Mouse (Mus musculus) ovary, postnatal 10 days (tissue): Measurements from ENCODE around the gene Cdk1.
A peak's percentile ranks its signal among the peaks of the same experiment; 100 is the strongest.

Source experiments
- DNase-seq: peaks from one replicate; pipeline ENCODE4 v3.0.0; 2022; ENCODE audit warnings: low spot score

Gene Cdk1

GRCm38 (mm10) chr10:69342328-69342727 lies 10.4 kb downstream of the Cdk1 start:
- no peak for DNase-seq

DNA sequence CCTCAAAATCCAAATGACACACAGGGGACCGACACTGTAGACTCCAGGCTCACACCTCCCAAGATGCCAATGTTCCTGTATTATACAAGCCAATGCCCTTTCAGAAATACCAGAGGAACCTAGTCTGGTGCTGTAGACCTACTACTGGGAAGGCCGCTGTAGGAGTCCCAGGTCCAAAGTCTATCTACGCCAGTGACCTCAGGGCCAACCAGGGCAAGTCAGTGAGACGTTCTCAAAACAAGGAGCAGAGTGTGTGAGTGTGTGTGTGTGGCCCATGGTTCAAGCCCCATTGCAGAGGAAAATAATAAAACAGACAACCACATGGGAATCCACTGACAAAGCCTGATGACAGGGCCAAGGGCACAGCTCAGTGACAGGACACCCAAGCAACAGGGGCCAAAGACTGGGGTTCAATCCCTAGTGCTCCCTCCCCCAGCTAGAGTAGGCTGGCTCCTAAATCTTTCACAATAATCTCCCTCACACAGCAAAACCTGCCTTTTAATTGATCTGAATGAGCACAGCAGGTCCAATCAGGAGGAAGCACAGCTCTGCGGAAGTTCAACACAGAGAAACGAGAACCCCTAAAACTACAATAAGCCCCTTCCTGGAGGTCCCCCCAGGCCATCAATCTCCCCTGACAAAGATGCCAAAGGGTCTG lies 11.0 kb downstream of the Cdk1 start:
- no peak for DNase-seq

GRCm38 (mm10) chr10:69340001-69340400 lies 12.7 kb downstream of the Cdk1 start:
- no peak for DNase-seq

DNA sequence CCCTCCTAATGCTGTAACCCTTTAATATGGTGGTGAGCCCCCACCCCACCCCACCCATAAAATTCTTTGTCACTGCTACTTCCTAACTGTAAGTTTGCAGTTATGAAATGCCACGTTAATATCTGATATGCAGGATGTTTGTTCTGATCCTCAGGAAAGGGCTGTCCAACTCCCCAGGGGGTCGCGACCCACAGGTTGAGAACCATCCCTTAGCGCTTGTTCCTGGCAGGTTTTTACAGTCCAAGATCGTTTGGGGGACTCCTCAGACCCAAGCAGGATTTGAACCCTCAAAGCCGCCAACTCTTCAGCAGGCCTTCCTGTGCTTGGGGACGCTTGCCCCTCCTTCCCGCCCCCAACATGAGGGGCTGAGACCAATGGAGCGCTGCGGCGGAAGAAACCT lies 16.5 kb downstream of the Cdk1 start:
- no peak for DNase-seq

GRCm38 (mm10) chr10:69335611-69336010 lies 17.1 kb downstream of the Cdk1 start:
- DNase-seq, result no peak

DNA sequence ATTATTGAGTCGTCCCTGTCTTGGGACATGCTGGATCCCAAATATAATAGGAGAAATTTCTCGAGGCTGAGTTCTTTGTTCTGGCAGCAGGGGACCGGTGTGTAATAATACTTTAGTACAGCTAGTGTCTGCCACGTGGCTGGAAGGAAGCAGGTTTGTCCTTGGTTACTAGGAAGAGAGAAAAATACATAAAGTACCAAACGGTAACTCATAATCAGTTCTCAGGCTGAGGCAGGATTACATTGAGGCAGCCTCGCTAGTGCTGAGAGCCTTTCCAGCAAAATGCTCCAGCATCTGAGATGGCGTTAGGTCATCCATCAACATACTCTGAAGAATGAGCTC lies 17.6 kb downstream of the Cdk1 start:
- DNase-seq, result no peak

- no peak for DNase-seq
Observed at GRCm38 (mm10) chr10:69334271-69335194, 18.2 kb downstream of the Cdk1 start.

GRCm38 (mm10) chr10:69333212-69333611 lies 19.5 kb downstream of the Cdk1 start:
- DNase-seq, result no peak

- DNase-seq, result no peak
Observed at GRCm38 (mm10) chr10:69331231-69331630, 21.5 kb downstream of the Cdk1 start.

- DNase-seq, result no peak
Observed at GRCm38 (mm10) chr10:69328656-69329046, 24.1 kb downstream of the Cdk1 start.

- no peak for DNase-seq
Observed at GRCm38 (mm10) chr10:69328029-69328655, 24.6 kb downstream of the Cdk1 start.

GRCm38 (mm10) chr10:69327362-69327761 lies 25.4 kb downstream of the Cdk1 start:
- DNase-seq, result no peak

GRCm38 (mm10) chr10:69326433-69326832 lies 26.3 kb downstream of the Cdk1 start:
- DNase-seq, result no peak

DNA sequence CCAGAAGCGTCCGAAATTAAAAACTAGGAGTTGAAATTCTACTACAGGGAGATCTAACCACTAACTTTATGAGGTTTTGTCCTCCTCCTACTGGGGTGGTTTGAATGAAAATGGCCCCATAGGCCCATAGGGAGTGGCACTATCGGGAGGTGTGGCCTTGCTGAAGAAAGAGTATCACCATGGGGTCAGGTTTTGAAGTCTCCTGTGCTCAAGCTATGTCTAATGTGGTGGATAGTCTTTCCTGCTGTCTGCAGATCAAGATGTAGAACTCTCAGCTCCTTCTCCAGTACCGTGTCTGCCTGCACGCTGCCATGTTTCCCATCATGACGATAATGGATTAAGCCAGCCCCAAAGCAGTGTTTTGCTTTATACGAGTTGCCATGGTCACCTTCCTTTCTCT lies 27.9 kb downstream of the Cdk1 start:
- no peak for DNase-seq

DNA sequence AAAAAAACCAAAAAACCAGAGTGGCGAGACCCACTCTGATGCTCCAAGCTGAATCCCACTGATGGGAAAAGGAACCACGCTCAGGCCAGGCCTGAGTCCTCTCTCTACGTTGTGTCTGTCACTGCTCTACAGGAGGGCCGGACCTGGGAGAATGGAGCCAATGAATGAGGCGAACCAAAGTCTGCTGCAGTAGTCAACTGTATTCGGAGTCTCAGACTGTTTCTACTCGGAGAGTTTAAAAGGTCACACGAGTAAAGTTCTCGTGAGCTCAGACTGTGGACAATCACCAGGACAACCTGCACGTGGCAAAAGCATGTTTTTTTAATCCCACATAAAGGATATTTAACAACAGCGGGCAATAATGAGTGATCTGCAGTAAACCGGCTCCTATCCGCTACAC lies 28.8 kb downstream of the Cdk1 start:
- DNase-seq, result no peak

DNA sequence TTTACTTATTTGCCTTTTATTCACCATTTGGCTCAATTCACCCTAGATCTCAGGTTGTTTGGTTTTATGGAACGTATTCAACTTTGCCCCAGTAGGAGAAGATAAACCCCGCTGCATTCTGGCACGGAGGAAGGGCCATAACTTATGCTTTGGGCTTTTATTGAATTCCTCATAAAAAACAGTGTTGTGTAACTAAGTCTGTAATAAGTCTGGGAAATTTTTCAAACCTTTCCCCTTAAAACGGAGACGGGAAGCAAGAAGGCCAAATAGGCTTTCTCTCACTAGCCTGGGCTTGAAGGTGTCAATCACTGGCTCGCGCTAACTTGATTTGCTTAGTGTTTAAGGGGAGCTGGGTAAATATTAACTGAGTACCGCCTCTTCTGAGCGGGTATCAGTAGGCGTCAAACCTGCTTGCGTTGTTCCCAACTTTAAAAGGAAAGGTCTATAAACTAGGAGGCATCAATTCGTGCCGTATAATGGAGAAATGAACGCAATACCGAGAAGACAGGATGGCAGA lies 31.2 kb downstream of the Cdk1 start:
- DNase-seq, result no peak

GRCm38 (mm10) chr10:69320667-69321518 lies 31.8 kb downstream of the Cdk1 start:
- peak; percentile 61 for DNase-seq

DNA sequence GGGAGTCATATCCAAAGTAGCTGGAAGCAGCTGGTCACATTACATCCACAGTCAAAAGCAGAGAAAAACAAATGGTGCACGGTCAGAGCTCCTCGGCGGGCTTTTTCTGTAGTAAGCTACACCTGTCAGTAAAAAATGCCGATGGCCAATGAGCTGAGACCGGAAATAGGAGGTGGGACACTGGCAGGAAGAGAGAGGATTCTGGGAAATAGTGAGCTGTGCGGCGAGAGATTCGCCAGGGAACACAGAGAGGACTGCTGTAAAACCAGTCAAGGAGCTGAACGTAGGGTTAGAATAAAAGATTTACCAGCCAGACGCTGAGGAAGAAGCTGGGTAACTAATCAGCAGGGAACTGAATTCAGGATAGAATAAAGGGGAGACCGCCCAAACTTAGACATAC lies 34.2 kb downstream of the Cdk1 start:
- DNase-seq, result no peak

DNA sequence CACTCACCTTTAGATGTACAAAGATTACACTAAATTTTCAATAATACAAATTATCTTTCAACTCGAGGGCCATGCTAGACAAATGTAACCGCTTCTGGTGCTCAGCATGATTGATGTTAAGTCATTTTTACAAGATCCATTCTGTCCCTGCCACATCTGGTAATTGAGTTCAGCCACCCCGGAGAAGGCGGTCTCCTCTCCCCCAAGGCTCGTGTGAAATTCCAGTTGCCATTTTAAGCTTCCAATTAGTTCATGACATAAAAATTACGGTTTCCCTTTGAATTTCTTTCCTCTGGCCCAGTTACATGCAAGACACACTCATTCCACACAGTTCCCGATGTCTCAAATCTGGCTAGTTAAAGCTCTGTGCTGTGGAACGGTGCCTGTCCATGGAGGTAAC lies 38.8 kb downstream of the Cdk1 start:
- no peak for DNase-seq

- DNase-seq, result no peak
Observed at GRCm38 (mm10) chr10:69311867-69312266, 40.9 kb downstream of the Cdk1 start.

DNA sequence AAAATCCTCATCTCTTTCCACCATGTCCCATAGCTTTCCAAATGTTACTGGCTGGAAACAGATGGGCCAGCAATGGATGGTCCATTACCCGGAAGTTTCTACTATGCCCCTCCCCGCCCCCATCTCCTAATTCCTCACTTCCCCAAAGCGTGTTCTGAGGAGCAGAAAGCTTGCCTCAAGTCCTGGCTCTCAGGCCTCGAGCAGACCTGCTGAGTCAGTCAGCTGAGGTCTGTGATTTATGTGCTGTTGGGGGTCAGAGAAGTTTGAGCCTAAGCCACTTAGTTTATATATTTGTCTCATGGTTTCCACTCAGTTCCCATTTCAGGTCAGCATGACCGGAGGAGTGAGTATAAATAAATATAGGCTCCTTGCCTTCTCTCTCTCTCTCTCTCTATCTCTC lies 43.6 kb downstream of the Cdk1 start:
- DNase-seq, result no peak

GRCm38 (mm10) chr10:69307067-69307466 lies 45.7 kb downstream of the Cdk1 start:
- DNase-seq, result peak; percentile 36
